ENCODE assay signal across 18 mouse cellular contexts in the genomic region with DNA sequence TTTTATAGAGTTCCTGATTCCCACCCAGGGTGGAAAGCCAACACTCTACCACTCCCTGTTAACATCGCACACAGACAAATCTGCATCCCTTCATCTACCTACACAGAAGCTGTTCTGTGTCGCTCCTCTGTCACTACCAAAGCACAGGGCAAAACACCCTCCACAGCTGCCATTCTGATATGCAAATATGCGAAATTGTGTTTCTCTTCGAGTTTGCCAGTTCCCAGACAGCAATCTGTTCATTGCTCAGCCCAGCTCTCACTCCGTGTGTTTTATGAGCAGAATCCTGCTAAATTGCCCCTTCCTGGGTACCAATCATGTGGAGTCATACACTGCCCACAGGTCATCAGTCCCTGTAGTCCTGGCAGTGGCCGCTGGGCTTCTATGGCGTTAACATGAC. TPM values are rescaled to one million over a fixed set of nuclear protein-coding genes. Genes with fewer than 3 reads are reported as not detected.
"Had no signal": no experiment of that assay in that cellular context is flagged by ENCODE, and none has a peak within 500 bp of the region (broad histone marks: within the 10 kb centered on the region; RNA-seq: fewer than 3 reads in every experiment).

No protein-coding gene starts in this region.

- H3K4me3 ChIP-seq: limb, embryonic 15.5 days; liver, embryonic 12.5 days; megakaryocyte, embryonic 14.5 days; midbrain, embryonic 15.5 days; neural tube, embryonic 12.5 days had no signal

- ATAC-seq: liver, embryonic 12.5 days; midbrain, embryonic 15.5 days had no signal

- H3K9me3 ChIP-seq: limb, embryonic 15.5 days; liver, embryonic 12.5 days; megakaryocyte, embryonic 14.5 days; midbrain, embryonic 15.5 days; neural tube, embryonic 12.5 days had no signal

- H3K9ac ChIP-seq: limb, embryonic 15.5 days; liver, embryonic 12.5 days; lung, embryonic 14.5 days; midbrain, embryonic 15.5 days; neural tube, embryonic 12.5 days had no signal

- H3K36me3 ChIP-seq: limb, embryonic 15.5 days; liver, embryonic 12.5 days; midbrain, embryonic 15.5 days; neural tube, embryonic 12.5 days had no signal

- H3K27me3 ChIP-seq: limb, embryonic 15.5 days; midbrain, embryonic 15.5 days; neural tube, embryonic 12.5 days had no signal

- H3K27ac ChIP-seq: kidney, postnatal 0 days; limb, embryonic 15.5 days; liver, embryonic 12.5 days; macrophage; midbrain, embryonic 15.5 days; neural tube, embryonic 12.5 days had no signal

- DNase-seq: kidney, adult 8-10 months; kidney, postnatal 4 days; lung, embryonic 14.5 days; lung, postnatal 10 days; right cerebral cortex, postnatal 4 days; thymus, postnatal 36 days had no signal

- H3K4me2 ChIP-seq: limb, embryonic 15.5 days; liver, embryonic 12.5 days; lung, embryonic 14.5 days; midbrain, embryonic 11.5 days; midbrain, embryonic 15.5 days; neural tube, embryonic 12.5 days had no signal

RNA-seq across cellular contexts. Expression of gene Gm26558, which starts 4.8 kb away (rescaled TPM):
- total RNA-seq: layer of hippocampus, postnatal 36 days; left cerebral cortex, postnatal 25 days; monocyte, adult 5-6 weeks; neutrophil, adult 5-6 weeks had no signal
- polyA plus RNA-seq: macrophage had no signal
